Mouse (Mus musculus): ENCODE data around the gene Mapk8ip1. TPM values are rescaled to one million over a fixed set of nuclear protein-coding genes. Genes with fewer than 3 reads are reported as not detected.

Gene Mapk8ip1
- polyA plus RNA-seq (2017; shearing (Covaris generic)): 1.7 TPM

DNA sequence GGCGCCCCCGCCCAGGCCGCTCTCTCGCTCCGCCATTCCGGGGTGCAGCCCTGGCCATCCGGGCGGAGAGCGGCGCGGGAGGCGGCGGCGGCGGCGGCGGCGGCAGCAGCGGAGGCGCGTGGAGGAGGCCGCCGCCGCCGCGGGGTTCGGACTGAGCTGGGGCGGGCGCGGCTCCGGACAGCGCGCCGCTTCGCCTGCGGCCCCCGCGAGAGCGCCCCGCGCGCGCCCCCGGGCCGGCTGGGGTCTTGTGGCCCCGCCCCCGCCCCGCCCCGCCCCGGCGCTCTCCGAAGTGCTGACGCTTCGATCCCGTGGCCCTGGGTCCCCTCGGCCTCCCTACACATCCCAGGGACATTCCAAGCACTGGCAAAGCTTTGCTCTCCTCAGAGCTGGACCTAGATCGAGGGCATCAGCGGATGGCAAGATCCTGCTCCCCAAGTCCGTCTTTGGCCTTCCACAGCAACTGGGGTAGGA, at the start of gene Mapk8ip1:
Gene Mapk8ip1 (minus strand): TSS at position 173 of the 471 bp plus-strand sequence.

DNA sequence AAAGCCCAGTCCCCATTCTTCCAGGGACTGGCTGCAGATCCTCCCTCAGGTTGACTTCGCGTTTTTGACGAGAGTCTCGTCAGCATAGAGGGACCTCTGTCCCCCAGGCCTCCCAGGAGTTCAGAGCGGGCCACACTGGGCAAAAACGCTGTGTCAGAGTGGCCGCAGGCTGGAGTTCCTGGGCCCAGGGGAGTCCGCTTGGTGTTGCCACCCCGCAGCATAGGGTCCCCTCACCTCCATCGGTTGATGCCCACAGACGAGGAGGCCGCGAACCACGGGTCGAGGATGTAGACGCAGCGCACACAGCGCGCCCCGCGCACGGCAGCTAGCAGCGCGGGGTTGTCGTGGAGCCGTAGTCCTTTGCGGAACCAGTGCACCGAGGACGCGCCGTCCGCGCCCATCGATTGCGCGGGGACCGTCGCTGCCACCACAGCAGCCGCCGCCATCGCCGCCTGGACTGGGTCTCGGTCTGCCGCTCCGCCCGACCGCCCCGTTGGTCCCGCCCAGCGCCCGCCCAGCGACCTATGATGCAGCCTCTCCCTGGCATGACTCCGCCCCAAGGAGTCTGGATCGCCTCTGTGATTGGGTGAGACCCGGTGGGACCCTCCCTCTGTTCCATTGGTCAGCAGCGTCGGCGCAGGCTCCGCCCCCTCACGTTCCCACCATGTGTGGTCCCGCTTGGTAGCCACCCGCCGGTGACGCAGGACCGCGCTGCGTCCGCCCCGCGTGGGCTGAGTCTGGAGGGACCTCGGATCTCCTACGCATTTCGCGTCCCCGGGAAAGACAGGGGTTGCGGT, 32.7 kb upstream of the Mapk8ip1 start, which contains the start of gene Cry2:
Gene Cry2 (minus strand): TSS at position 466 of the 797 bp plus-strand sequence.

DNA sequence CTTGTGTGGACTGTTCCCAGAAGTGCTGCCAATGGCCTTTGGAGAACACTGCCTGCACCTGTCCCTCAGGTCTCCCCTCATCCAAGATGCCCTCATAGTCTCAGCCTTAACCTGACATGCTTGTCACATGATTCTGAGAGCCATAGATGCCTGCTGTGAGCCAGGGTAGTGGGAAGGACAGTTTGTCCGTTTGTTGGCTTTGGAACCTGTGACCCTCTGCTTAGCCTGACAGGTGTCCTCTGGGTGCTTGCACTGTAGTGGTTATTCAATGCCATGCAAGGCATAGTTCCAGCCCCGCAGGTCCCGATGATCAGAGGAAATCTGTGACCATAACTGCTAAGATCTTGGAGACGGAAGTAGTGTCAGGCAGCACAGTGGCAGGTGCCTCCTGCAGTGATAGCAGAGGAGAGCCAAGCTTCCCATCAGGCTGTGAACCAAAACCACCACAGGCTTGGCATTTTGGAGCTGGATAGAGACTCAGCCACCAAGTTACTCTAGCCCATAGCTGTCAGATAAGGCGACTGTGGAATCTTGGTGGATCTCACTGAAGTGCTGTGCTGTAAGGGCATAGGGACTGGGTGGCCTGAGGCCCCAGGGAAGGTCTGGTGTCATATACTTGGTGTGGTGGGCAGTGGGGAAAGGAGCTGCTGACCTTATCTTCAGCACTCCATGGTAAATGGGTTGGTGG, 19.0 kb downstream of the Mapk8ip1 start, which contains the start of gene 1700029I15Rik:
Gene 1700029I15Rik (plus strand): TSS at position 638 of the 688 bp plus-strand sequence.

DNA sequence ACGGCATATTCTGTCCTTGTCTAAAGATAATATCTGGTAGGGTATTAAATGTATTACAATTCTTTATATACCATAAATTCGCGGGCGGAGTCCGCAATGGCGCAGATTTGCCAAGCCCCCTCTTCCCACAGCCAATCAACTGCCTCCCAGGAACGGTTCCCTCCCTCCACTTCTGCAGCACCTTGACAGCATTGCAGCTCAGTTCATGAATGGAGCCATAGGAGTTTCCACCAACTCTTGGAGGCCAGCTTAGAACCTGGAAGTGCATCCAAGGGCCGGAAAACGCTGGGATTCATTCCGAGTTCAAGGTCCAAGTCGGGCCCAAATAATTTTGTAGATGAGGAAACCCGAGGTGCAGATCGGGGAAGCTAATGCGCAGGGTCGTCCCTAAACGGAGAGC, 26.5 kb downstream of the Mapk8ip1 start, which contains the start of the genes Pex16 and Large2:
Gene Pex16 (plus strand): TSS at position 163 of the 400 bp plus-strand sequence.
Gene Large2 (minus strand): TSS at position 356 of the 400 bp plus-strand sequence.

Other genes starting within 250 kb of the Mapk8ip1 start
- 68.0 TPM for gene Pex16, start 26.6 kb downstream of the Mapk8ip1 start, polyA plus RNA-seq (2017; shearing (Covaris generic))
- 0.87 TPM for gene Large2, start 26.4 kb downstream of the Mapk8ip1 start, polyA plus RNA-seq (2017; shearing (Covaris generic))
- gene 1700029I15Rik, start 18.7 kb downstream of the Mapk8ip1 start, polyA plus RNA-seq (2017; shearing (Covaris generic)): 5.8 TPM
- gene Cry2, start 32.8 kb upstream of the Mapk8ip1 start, polyA plus RNA-seq (2017; shearing (Covaris generic)): 9.1 TPM
- gene Slc35c1, start 59.3 kb upstream of the Mapk8ip1 start, polyA plus RNA-seq (2017; shearing (Covaris generic)): 101 TPM
- gene Chst1, start 198.4 kb upstream of the Mapk8ip1 start, polyA plus RNA-seq (2017; shearing (Covaris generic)): not detected

All from CD4-positive, CD25-positive, alpha-beta regulatory T cell, adult 9 weeks (primary cell).